Mouse (Mus musculus) lung, adult 2 months (tissue): Measurements from ENCODE around the gene Ipmk.

Experiments
- CTCF ChIP-seq: fragments of 200-500 bp; IDR thresholded peaks from 2 replicates; pipeline ENCODE4 v1.5.1; 2011; ENCODE audit warnings: mild to moderate bottlenecking, low read length, control low read depth; ENCODE audit not compliant: insufficient read depth
- POLR2A ChIP-seq: fragments of 200-500 bp; IDR thresholded peaks from 2 replicates; pipeline ENCODE4 v1.6.1; 2011; ENCODE audit warnings: low read depth, mild to moderate bottlenecking, control low read depth, low read length, borderline replicate concordance; ENCODE audit errors: extremely low read depth

- TF ChIP-seq CTCF (no peak), POLR2A (no peak)
These were observed 33.0 kb upstream of the Ipmk start for GRCm38 (mm10) chr10:71314596-71314995.
